Mouse (Mus musculus): ENCODE data around the gene Aprt.

The Aprt gene

GRCm38 (mm10) chr8:122537033-122537432 is 39.7 kb downstream of the Aprt start:
- DNase-seq (ENCODE audit: low spot score in 2 of 2) = no peak

GRCm38 (mm10) chr8:122531312-122531711 is 45.4 kb downstream of the Aprt start:
- no peak for DNase-seq (ENCODE audit: low spot score in 2 of 2)

- no peak for DNase-seq (ENCODE audit: low spot score in 2 of 2)
Measured at GRCm38 (mm10) chr8:122529159-122529558, 47.5 kb downstream of the Aprt start.

GRCm38 (mm10) chr8:122527937-122528336 is 48.8 kb downstream of the Aprt start:
- DNase-seq (ENCODE audit: low spot score in 2 of 2) = no peak

- DNase-seq (ENCODE audit: low spot score in 2 of 2) = no peak
Measured at GRCm38 (mm10) chr8:122526526-122527170, 50.1 kb downstream of the Aprt start.

GRCm38 (mm10) chr8:122526084-122526483 is 50.6 kb downstream of the Aprt start:
- DNase-seq (ENCODE audit: low spot score in 2 of 2) = no peak

- DNase-seq (ENCODE audit: low spot score in 2 of 2) = no peak
Measured at GRCm38 (mm10) chr8:122525004-122525403, 51.7 kb downstream of the Aprt start.

Data from cerebellum, postnatal 4 days (tissue).